Mouse (Mus musculus): ENCODE data around the gene Anks3.

Gene Anks3

GRCm38 (mm10) chr16:4963797-4964709 lies at the start of gene Anks3:
TSS of gene Anks3 (minus strand) at chr16:4964205.
- peak; percentile 94 to 96 for DNase-seq

- peak; percentile 93 for DNase-seq
Observed at GRCm38 (mm10) chr16:5013054-5013838, 49.2 kb upstream of the Anks3 start, which contains the start of gene Rogdi. TSS of gene Rogdi (minus strand) at chr16:5013553.

DNA sequence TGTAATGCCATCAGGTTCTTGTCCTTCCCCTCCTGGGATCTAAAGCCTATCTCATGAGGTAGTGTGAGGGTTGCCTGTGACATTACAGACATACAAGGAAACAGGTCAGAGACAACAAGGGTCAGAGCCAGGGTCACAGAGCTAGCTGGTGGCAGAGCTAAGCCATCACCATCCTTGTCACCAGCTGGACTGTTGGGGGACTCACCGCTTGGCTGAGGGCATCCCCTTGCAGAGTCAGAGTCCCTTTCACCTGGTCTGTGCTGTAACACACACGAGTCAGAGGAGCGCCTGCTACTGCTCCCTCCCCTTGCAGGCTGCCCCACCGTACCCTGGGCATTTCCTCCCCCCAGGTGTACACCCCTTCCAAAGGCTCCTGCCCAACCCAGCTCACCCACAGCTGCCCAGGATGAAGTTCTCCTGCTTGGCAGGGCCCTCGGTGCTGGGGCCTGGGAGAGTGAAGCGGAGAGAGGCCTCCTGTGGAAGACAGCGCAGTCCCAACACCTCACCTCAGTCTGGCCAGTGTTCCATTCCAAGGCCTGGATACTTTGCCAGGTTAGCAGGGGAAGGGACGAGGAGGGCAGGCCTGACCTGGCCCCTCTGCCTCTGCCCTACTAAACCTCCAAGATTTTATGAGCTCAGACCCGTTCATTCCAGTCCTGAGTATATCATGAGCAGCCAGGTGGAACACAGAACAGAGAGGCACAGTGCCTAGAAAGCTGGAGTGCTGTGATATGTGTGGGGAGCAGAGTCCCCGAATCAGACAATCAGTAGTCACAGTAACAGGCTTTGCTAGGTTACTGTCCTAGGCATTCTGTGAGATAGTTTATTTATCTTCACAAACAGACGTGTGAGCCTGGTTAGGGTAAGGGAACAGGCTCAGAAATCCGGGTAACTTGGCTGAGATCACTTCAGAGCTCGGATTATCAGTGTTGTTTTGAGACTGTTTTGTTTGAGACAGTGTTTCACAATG lies 48.3 kb upstream of the Anks3 start:
- peak in 1 of 2 experiments; percentile 15 for DNase-seq

- peak; percentile 33 to 37 for DNase-seq
Observed at GRCm38 (mm10) chr16:5011285-5011684, 47.3 kb upstream of the Anks3 start.

DNA sequence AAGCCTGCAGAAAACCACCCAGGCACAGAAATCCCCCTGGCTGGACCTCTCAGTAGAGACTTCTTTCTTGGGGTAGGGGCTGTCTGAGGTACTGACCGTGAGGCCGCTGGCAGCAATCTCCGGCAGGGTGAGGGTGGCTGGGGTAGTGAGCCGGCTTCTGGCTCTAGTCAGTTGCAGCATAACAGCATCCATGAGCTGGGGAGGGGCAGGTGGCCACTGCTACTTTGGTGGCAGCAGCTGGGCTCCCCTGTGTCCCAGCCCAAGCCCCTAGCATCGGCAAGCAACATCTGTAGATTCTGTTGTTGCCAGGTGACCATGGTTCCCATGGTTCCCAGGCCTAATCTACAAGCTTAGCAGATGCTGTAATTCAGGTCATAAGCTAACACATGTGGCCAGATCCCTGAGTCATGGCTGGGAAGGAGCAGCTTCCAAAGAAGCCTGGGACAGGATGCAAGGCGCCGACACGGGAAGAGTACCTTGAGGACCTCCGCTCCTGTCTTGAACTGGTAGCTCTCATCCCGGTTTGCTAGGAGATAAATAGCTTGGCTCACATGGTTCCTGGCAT lies 46.4 kb upstream of the Anks3 start:
- no peak for DNase-seq

- no peak for DNase-seq
Observed at GRCm38 (mm10) chr16:5008076-5008475, 44.1 kb upstream of the Anks3 start.

DNA sequence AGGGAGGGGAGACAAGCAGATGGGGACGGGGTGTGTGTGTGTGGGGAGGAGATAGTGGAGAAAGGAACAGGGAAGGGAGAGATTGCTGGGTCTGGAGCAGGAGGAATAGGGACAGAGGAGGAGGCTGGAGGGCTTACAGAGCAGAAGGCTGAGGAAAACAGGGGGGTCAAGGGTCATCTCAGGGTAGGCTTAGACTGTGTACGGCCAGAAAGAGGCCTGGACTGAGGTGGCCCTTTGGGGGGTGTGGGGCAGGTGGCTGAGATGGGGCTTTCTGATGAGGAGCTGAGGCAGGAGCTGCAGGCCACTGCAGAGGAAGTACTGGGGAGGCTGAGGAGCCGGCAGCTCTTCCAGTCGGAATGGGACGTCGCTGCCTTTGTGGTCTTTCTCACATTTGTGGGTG lies 43.5 kb upstream of the Anks3 start:
- no peak for DNase-seq

DNA sequence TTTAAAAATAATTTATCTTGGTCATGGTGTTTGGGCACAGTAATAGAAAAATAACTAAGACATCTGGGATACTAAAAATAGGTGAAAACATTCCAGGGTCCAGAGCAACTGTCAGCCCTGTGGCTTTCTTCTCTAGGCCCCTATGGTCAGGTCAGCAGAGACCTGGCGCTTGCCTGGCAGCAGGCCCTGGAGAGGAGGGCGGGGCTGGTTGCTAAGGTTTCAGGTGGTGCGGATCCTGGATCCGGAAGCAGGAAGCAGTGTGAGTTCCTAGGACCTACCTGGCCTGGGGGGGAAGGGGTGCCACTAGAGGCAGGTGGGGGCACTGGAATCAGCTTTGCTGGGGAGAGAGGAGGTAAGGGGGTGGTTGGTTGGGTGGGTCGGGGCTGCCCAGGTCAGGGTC lies 43.1 kb upstream of the Anks3 start, which contains the start of gene Smim22:
Gene Smim22, plus strand, starts transcription at position 222 of the 400 bp plus-strand sequence.
- DNase-seq = no peak

DNA sequence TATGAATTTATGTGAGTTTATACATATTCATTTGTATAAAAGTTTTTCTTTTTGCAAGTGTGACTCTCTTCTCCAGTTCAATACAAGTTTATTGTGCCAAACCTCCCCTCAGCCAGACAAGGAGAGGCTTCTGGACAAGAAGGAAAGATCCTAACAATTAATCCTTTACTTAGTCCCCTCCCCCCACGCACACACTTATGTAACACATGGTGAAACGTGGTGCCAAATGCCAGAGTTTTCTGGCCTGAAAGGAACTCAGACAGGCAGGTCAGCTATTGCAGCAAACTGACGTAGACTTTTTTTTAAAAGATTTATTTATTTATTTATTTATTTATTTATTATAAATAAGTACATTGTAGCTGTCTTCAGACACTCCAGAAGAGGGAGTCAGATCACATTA lies 36.6 kb upstream of the Anks3 start:
- no peak for DNase-seq

DNA sequence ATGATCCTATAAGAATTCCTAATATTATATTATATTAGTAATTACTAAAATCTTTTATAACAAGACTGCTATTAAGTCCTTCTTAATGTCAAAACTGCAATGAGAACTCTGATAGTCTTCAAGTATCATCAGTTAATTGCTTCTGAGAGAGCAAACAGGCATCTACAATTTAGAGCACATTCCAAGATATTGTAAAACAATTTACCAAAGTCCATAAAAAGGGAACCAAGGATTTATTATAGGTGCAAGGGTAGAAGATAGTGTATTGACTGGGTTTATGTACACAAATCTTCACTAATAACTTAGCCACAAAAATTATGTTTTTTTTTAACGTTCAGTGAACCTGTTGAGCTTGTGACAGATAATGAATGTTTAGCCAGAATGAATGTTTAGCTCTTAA lies 35.0 kb upstream of the Anks3 start:
- no peak for DNase-seq

GRCm38 (mm10) chr16:4997553-4997952 lies 33.5 kb upstream of the Anks3 start, which contains the start of gene Sept12:
TSS of gene Sept12 (minus strand) at chr16:4997852.
- no peak for DNase-seq

DNA sequence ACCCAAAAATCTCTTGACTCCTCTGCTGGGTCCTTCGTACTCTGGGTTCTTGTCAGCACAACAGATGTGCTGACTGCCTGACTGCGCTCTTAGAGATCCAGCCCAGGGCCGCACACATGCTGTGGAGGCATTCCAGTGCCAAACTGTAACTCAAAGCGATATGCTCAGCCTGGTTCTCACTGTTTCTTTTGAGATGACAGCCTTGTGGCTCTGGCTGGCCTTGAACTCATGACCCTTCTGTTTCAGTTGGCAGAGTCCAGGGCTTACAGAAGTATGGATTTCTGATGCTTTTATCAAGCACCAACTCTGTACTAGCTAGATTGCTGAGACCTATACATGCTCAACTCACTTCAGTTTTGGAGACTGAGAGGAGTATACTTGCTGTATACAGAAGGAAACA lies 29.3 kb upstream of the Anks3 start:
- no peak for DNase-seq

DNA sequence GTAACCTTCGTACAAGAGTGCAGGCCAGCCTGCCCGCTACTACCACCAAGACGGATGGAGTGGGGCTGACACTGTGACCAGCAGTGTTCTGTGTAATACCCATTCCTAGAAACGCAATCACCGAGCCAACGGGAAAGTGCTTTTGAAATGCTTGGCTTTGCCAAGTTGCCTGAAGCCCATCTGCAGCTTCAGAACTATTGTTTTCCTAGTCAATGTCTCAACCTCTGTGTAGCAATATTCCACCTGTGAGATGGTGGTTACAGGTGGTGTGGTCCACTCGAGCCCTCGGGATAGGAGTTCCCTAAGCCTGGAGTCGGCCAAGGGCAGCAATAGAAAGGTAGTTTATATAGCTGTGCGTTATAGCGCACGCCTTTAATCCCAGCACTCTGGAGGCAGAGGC lies 20.7 kb upstream of the Anks3 start:
- no peak for DNase-seq

DNA sequence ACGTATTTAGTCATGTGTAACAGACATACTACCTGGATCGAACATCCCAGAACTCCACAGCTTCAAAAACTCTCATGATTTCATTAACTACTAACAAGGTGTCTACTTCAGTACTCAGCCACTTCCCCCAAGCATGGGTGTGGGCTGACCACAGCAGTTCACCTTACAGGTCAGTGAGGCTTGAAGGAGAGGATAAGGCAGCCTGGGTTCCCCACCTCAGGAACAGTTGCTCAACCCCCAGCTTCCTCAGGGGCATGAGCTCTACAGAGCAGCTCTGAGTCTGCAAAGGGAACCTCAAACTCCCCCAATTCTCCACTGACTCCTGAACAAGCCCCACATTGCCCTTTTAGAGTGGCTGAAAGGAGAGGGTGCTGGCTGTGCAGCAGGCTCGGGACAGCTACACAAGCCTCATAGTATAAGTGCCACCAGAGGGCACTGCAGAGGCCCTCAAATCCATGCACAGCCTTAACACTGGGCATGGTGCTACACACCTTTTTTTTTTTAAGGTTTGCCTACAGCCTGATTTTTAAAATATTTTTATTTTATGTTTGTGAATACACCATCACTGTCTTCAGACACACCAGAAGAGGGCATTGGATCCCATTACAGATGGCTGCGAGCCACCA lies 15.9 kb upstream of the Anks3 start:
- peak in 1 of 2 experiments; percentile 46 for DNase-seq

- DNase-seq = no peak
Observed at GRCm38 (mm10) chr16:4978275-4979051, 14.5 kb upstream of the Anks3 start.

- DNase-seq = no peak
Observed at GRCm38 (mm10) chr16:4976180-4976579, 12.2 kb upstream of the Anks3 start.

- DNase-seq = no peak
Observed at GRCm38 (mm10) chr16:4974521-4974920, 10.5 kb upstream of the Anks3 start.

DNA sequence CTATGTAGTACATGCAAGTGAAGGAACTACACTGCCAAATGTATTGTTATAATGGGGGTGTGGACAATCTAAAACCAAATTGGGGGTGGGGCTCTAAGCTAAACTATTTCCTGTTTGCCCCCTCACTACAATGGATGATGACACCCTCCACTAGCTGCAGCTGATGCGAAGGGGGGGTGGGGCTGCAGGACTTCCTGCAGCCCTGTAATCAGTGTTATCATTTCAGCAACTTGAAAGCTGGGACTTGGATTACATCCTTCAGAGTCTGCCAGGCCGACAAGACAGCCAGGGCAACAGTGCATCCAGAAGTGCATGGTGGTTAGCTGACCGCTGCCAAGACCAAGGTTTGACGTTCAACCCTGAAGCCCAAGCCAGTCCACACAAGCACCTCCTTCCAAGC lies 7.6 kb upstream of the Anks3 start:
- no peak for DNase-seq

GRCm38 (mm10) chr16:4969055-4969843 lies 5.2 kb upstream of the Anks3 start:
- DNase-seq = peak in 1 of 2 experiments; percentile 24

DNA sequence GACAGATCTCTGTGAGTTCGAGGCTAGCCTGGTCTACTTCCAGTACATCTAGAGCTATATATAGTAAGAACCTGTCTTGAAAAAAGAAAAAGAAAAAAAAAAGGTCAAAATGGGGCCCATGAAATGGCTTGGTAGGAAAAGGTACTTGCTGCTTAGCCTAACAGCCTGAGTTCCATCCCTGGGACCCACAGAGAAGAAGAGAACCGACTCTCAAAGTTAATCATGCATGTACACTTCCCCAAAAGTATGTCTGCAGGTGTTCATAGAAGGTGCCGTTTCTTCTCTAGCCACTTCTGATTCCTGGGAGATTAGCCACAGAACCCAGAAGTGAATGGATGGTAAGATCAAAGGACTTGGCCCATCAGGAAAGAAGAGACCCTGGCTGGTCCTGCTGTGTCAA lies 4.4 kb upstream of the Anks3 start:
- no peak for DNase-seq

Measured in spleen, adult 18-20 months (tissue).